Mouse (Mus musculus) embryo, embryonic 10 days (tissue): ENCODE results near the gene Gm35134.
"Not testable (repeated sequence)": the region's sequence is repeated elsewhere in the genome, so short reads cannot be mapped to it uniquely, and the experiment has no call there.

Experiments used
- DNase-seq: peaks from one replicate; pipeline ENCODE4 v3.0.0-alpha.2; 2015; ENCODE audit warnings: low spot score

Gm35134 gene

GRCm38 (mm10) chrY:19112707-19113106 lies at the start of gene Gm35134:
Gene Gm35134 (plus strand): TSS chrY:19113007.
- not testable (repeated sequence) for DNase-seq
